Mouse (Mus musculus) lung, embryonic 15.5 days (tissue): Measurements from ENCODE around the gene Ints4. TPM values are rescaled to one million over a fixed set of nuclear protein-coding genes. Genes with fewer than 3 reads are reported as not detected.
A peak's percentile ranks its signal among the peaks of the same experiment; 100 is the strongest.
"Not testable (repeated sequence)": the region's sequence is repeated elsewhere in the genome, so short reads cannot be mapped to it uniquely, and the experiment has no call there.

ENCODE experiments used
- ATAC-seq: fragments of 200-750 bp; cut with Nextera tagmentation; 2 replicates; pipeline ENCODE4 v1.8.0; 2017; ENCODE audit warnings: moderate number of reproducible peaks, borderline replicate concordance; ENCODE audit not compliant: low FRiP score, low TSS enrichment; ENCODE audit errors: extremely low read depth
- H3K27ac ChIP-seq: fragments of 300-500 bp; sonication (generic); 2 replicates; pipeline ENCODE4 v1.5.1; 2015; ENCODE audit warnings: moderate library complexity, mild to moderate bottlenecking, inconsistent platforms
- H3K27me3 ChIP-seq: fragments of 300-500 bp; sonication (generic); 2 replicates; pipeline ENCODE4 v1.6.1; 2015; ENCODE audit warnings: inconsistent platforms
- H3K36me3 ChIP-seq: fragments of 300-500 bp; sonication (generic); 2 replicates; pipeline ENCODE4 v1.6.1; 2015; ENCODE audit warnings: inconsistent platforms
- H3K4me1 ChIP-seq: fragments of 300-500 bp; sonication (generic); 2 replicates; pipeline ENCODE4 v1.6.1; 2015; ENCODE audit warnings: inconsistent platforms
- H3K4me2 ChIP-seq: fragments of 300-500 bp; sonication (generic); 2 replicates; pipeline ENCODE4 v1.6.1; 2015; ENCODE audit warnings: inconsistent platforms, mild to moderate bottlenecking, moderate library complexity
- H3K4me3 ChIP-seq: fragments of 300-500 bp; sonication (generic); 2 replicates; pipeline ENCODE4 v1.5.1; 2015; ENCODE audit warnings: mild to moderate bottlenecking, inconsistent platforms
- H3K9ac ChIP-seq: fragments of 300-500 bp; sonication (generic); 2 replicates; pipeline ENCODE4 v1.6.1; 2015; ENCODE audit warnings: inconsistent platforms
- H3K9me3 ChIP-seq: fragments of 300-500 bp; sonication (generic); 2 replicates; pipeline ENCODE4 v1.6.1; 2016; ENCODE audit warnings: inconsistent platforms
- WGBS: fragments of 180-500 bp; shearing (Covaris S2); methylation state at CpG from one replicate; pipeline ENCODE4 v1.1.7; 2015; 5-methylcytosine and 5-hydroxymethylcytosine counted together
- polyA plus RNA-seq: library from polyadenylated mRNA; unstranded; fragments of >200 nt; fragmentation: Nextera tagmentation; extraction: Ambion mirVana; gene quantifications from 2 replicates; pipeline ENCODE4 v1.2.1, GENCODE M21; 2015

The Ints4 gene
- polyA plus RNA-seq: 48.9 and 53.4 TPM in 2 replicates

DNA sequence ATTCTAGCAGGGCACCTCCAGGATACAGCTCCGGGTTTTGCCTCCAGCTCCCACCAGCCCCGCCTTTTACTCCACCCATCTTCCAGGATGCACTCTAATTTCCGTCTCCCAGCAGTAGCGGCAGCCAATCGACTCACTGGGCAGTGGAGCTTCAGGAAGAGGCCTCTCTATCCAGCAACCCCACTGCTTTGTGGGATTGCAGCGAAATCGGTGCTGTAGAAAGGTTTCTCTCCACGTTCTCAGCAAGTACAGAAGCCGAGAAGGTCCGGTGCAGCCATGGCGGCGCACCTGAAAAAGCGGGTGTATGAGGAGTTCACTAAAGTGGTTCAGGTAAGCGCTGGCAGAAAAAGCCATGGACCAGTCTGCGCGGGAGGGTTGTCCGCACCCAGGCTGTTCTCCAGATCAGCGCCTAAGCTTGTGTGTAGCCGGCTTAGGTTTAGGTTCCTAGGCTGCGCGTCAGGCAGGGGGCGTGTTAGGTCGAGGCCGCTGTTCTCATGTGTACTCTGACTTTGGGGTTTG is at the start of gene Ints4:
TSS of gene Ints4 (plus strand) at position 136 of the 519 bp plus-strand sequence.
- Histone ChIP-seq H3K27ac (peak within 1 kb of the TSS; percentile 69), H3K4me3 (peak within 1 kb of the TSS; percentile 95), H3K4me1 (peaks cover 12% of the 10 kb centered on the region), H3K36me3 (peaks cover 10% of the 10 kb centered on the region), H3K4me2 (peak within 1 kb of the TSS; percentile 82), H3K9ac (peak within 1 kb of the TSS; percentile 86), H3K9me3 (no peaks in the 10 kb centered on the region), H3K27me3 (no peaks in the 10 kb centered on the region)
- peak; percentile 99 for ATAC-seq
- WGBS: 0% methylated on average over 24 of the region's 24 CpGs

DNA sequence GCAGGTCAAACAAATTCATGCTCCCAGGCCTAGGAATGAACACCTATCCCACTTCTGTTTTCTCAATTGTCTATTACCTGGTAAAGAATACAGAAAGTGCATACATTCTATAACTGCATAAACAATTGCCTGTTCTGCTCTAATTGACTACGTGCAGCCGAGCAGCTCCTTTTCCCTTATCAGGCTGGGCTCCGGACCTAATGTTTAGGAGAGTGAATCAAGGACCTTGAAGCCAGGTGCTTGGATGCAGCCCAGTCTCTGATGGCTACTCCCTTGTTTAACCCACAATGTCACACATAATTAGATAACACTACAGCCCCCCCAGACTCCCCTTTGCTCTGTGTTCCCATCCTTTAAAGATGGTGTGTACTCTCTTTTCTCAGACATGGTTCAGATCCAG is 47.2 kb upstream of the Ints4 start:
- not testable (repeated sequence) for H3K27me3 ChIP-seq, H3K9ac ChIP-seq, H3K36me3 ChIP-seq, H3K4me3 ChIP-seq, H3K4me2 ChIP-seq, H3K9me3 ChIP-seq
- 25% methylated on average over 3 of the region's 3 CpGs for whole genome bisulfite sequencing
- Histone ChIP-seq H3K27ac (peak overlapping the region; percentile 46; the same call in 1 of the 2 replicates), H3K4me1 (peaks cover 15% of the 10 kb centered on the region)
- peak; percentile 24; the same call in 1 of the 2 replicates for ATAC-seq

DNA sequence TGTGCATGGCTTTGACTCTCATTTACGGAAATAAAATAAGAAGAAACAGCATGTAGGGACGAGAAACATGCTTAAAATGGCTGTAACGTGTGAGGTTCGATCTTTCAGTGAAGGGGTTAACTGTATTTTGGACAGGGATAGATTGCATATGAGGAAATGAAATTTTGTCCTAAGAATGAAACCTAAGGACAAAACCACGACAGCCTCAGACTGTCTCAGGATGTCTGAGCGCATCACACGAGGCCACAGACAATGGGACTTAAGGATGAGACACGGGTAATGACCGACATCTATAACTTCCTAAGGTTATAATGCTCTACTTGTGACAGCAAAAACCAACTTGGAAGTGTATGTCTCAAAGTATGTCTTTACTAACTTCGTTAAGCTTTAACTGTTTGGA is 46.2 kb upstream of the Ints4 start:
- H3K36me3 ChIP-seq: no peaks in the 10 kb centered on the region
- WGBS: 77% methylated on average over 10 of the region's 10 CpGs
- no peak overlapping the region for H3K4me3 ChIP-seq
- H3K27ac ChIP-seq: 0 out of 2 replicates have a peak overlapping the region, but pooled peaks have one; percentile 46
- no peak overlapping the region for H3K9ac ChIP-seq
- H3K9me3 ChIP-seq: no peaks in the 10 kb centered on the region
- H3K27me3 ChIP-seq: no peaks in the 10 kb centered on the region
- H3K4me2 ChIP-seq: no peak overlapping the region
- peaks cover 15% of the 10 kb centered on the region for H3K4me1 ChIP-seq
- ATAC-seq: no peak

DNA sequence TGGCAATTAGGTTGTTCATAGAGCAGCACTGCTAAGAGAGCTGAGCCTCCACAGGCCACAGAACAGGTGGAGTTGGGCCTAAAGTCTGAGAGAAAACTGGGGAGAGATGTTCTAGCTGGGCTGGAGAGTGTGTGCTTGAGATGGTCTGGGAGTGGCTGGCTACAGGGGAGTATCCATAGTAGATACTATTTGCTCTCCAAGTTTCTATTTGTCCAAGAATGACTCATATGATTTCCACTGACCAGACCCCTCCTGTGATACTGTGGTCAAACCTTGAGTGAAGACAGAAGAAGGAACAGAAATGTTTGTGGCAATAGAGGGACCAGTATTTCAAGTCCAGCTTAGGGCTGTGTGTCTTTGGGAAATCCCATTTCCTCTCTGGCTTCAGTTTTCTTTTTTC is 41.8 kb upstream of the Ints4 start:
- ATAC-seq: no peak; the same call in 1 of the 2 replicates
- Histone ChIP-seq H3K27ac (no peak overlapping the region), H3K9ac (no peak overlapping the region)

DNA sequence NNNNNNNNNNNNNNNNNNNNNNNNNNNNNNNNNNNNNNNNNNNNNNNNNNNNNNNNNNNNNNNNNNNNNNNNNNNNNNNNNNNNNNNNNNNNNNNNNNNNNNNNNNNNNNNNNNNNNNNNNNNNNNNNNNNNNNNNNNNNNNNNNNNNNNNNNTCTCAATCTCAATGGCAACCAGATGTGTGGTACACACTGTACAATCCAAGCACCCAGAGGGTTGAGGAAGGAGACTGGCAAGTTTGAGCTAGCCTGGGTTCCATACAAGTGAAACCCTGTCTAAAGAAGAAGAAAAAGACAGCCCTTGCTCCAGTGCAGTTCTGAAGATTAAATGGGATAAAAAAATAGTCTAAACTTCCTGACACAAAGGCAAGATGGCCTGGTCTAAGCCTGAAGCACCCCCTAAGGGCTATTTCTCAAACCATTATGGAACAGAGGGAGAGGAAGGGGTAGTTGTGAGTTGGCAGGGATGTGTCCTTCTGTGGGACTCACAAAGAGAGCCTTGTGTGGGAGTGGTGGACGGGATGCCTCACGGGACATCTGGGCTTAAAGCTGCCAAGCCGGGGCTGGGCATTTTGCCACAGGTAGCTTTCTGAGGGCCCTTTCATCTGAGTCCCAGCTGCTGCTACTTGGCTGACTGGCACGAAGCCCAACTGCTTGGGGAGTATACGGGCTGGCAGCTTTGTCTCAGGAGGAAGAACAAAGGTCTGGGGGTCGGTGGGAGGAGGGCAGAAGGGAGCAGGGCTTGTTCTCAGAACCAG is 34.4 kb upstream of the Ints4 start:
- peak; percentile 90 for ATAC-seq
- peaks cover 16% of the 10 kb centered on the region for H3K4me1 ChIP-seq
- H3K4me2 ChIP-seq: no peak overlapping the region
- H3K27me3 ChIP-seq: no peaks in the 10 kb centered on the region
- H3K9me3 ChIP-seq: no peaks in the 10 kb centered on the region
- no peak overlapping the region for H3K9ac ChIP-seq
- peak overlapping the region; percentile 86 for H3K27ac ChIP-seq
- H3K36me3 ChIP-seq: no peaks in the 10 kb centered on the region
- H3K4me3 ChIP-seq: no peak overlapping the region
- 12% methylated on average over 6 of the region's 6 CpGs for WGBS

More for the DNA sequence above, 41.8 kb upstream of the Ints4 start:
- no peak overlapping the region for H3K4me2 ChIP-seq
- no peaks in the 10 kb centered on the region for H3K36me3 ChIP-seq
- H3K4me3 ChIP-seq: no peak overlapping the region
- no peaks in the 10 kb centered on the region for H3K27me3 ChIP-seq
- H3K9me3 ChIP-seq: no peaks in the 10 kb centered on the region
- H3K4me1 ChIP-seq: peaks cover 6% of the 10 kb centered on the region; the same call in 1 of the 2 replicates

DNA sequence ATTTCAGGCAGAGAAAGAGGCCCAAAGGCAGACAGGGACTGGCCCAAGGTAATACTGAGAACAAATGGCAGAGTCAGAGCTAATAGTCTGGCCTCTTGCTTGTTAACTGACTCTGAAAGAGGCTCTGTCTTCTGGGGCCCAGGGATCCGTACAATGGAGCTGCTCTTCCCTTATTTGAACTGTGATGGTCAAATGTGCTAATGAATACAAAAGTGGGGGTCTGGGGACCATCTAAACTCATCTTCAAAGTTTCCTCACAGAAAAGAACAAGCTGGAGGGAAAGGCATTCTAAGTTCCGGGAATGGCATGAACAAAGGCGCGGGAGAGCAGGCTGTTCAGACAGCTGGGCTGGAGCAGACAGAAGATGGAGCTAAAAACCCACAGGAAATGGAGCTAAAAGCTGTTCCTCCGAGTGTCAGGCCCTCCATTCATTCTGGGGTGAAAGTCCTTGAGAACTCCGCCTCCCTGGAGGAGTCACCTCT is 33.7 kb upstream of the Ints4 start:
- H3K9ac ChIP-seq: no peak overlapping the region
- ATAC-seq: no peak
- no peaks in the 10 kb centered on the region for H3K27me3 ChIP-seq

DNA sequence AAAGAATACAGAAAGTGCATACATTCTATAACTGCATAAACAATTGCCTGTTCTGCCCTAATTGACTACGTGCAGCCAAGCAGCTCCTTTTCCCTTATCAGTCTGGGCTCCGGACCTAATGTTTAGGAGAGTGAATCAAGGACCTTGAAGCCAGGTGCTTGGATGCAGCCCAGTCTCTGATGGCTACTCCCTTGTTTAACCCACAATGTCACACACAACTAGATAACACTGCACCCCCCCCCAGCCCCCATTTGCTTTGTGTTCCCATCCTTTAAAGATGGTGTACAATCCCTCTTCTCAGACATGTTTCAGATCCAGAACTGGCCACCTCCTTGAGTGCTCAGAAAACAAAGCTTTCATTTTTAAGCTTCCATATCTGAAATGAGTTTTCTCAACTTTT is 29.7 kb upstream of the Ints4 start, which contains the start of gene Kctd14:
TSS of gene Kctd14 (plus strand) at position 301 of the 400 bp plus-strand sequence.
- peak within 1 kb of the TSS; percentile 29; the same call in 1 of the 2 replicates for H3K27ac ChIP-seq
- not testable (repeated sequence) for H3K4me2 ChIP-seq, ATAC-seq, H3K9ac ChIP-seq, H3K36me3 ChIP-seq, H3K4me3 ChIP-seq, H3K27me3 ChIP-seq, H3K9me3 ChIP-seq
- WGBS: 43% methylated on average over 2 of the region's 2 CpGs
- H3K4me1 ChIP-seq: peaks cover 37% of the 10 kb centered on the region

More for the DNA sequence above, 33.7 kb upstream of the Ints4 start:
- no peaks in the 10 kb centered on the region for H3K36me3 ChIP-seq
- no peak overlapping the region for H3K4me3 ChIP-seq
- WGBS: 51% methylated on average over 6 of the region's 6 CpGs
- peak overlapping the region; percentile 86 for H3K27ac ChIP-seq
- peaks cover 24% of the 10 kb centered on the region for H3K4me1 ChIP-seq
- H3K9me3 ChIP-seq: no peaks in the 10 kb centered on the region
- no peak overlapping the region for H3K4me2 ChIP-seq

DNA sequence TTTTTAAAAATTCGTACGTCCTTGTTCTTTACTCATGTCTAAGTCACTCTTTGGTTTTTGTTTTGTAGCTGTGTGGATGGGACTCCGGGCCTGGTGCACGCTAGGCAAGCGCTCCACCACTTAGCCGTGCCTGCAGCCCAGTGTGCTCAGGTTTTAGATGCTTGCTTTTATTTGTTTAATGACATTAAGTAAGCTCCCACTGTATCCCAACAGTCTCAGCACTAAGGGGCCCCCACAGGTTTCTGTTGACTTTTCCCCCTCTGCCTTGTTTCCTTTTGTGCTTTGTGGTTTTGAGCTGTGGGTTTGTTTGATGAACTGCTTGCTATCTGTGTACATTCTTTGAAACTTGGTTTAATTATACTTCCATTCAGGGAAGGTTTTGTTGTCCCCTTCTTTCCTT is 28.6 kb upstream of the Ints4 start:
- ATAC-seq: no peak
- WGBS: 55% methylated on average over 6 of the region's 6 CpGs
- Histone ChIP-seq H3K9me3 (no peaks in the 10 kb centered on the region), H3K4me2 (no peak overlapping the region), H3K4me1 (peaks cover 26% of the 10 kb centered on the region), H3K36me3 (no peaks in the 10 kb centered on the region), H3K4me3 (no peak overlapping the region), H3K9ac (no peak overlapping the region), H3K27me3 (no peaks in the 10 kb centered on the region), H3K27ac (peak overlapping the region; percentile 29; the same call in 1 of the 2 replicates)

DNA sequence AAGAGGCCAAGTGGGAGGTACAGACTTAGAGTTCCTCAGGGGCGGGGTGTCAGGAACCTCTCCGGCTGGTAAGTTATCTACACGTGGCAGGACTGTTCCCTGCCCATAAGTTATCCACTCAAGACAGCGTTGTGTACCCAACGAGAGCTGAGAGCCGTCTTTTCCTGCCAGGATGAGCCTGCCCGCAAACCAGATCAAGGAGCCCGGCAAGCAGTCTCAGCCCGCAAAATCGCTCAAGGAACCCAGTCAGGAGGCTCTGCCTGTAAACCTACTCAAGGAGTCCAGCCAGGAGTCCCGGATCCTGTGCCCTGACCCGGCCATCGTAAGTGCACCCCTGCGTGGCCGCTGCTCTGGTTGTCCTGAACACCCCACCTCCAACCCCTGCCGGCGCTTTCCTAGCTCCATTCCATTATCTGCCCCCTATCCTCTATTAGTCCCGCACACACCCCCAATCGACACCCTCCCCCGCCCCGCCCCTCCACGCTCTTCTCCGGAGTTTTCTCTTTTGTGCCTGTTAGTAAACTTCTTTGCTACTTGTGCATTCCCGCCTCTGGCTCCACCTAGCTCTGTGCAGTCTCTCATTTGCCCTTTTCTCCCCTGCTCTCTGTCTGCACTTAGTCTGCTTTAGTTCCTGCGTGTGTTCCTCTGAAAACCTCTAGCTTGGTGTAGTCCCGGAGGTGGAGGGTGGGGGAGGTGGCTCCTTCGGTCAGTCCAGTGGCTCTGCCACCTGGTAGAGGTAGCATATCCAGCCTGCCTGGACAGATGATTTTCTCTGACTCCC is 27.4 kb upstream of the Ints4 start:
- H3K36me3 ChIP-seq: peaks cover 4% of the 10 kb centered on the region; the same call in 1 of the 2 replicates
- ATAC-seq: peak; percentile 72
- 4% methylated on average over 27 of the region's 27 CpGs for WGBS
- H3K4me1 ChIP-seq: peaks cover 21% of the 10 kb centered on the region
- no peaks in the 10 kb centered on the region for H3K27me3 ChIP-seq
- H3K4me3 ChIP-seq: peak overlapping the region; percentile 47
- H3K9ac ChIP-seq: peak overlapping the region; percentile 52
- H3K27ac ChIP-seq: peak overlapping the region; percentile 71
- no peaks in the 10 kb centered on the region for H3K9me3 ChIP-seq
- peak overlapping the region; percentile 90 for H3K4me2 ChIP-seq

DNA sequence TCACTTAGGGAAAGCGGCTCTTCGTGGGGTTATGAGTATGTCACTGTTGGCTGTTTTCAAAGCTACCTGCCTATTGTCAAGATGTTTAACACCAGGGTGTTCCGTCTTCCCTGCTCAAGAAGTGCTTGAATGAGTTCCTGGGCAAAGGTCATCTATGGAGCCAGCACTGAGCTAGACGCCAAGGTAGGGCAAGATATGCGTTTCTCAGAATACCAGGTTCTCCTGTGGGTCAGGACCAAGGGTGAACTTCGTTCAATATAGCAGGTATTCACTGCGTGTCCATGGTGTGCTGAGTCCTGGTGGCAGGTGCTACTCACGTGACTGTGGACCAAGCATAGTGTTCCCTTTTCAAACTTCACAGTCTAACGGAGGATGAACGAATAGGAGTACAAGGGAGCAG is 26.0 kb upstream of the Ints4 start:
- no peak overlapping the region for H3K9ac ChIP-seq

DNA sequence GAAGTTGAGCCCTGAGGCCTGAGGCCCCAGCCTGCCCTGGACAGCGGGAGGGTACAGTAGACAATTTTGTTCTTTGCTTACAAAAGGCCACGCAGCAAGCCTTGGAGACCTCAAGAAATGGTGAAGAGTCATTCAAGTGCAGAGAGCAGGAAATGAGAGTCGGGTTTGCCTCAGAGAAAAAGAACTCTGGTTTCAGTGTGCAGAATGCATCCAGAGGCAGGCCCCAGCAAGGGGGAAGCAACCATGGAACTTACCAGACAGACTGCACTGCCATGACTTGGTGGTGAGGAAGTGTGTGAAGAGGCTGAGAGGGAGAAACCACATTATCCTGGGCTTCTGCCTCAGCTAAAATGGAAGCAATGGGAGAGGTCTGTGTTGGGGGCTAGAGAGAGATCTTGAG is 25.2 kb upstream of the Ints4 start:
- peaks cover 4% of the 10 kb centered on the region; the same call in 1 of the 2 replicates for H3K36me3 ChIP-seq
- no peak overlapping the region for H3K27ac ChIP-seq
- no peak overlapping the region for H3K4me2 ChIP-seq
- no peak overlapping the region for H3K4me3 ChIP-seq
- H3K9me3 ChIP-seq: no peaks in the 10 kb centered on the region
- WGBS: 56% methylated on average over 3 of the region's 3 CpGs
- peaks cover 21% of the 10 kb centered on the region for H3K4me1 ChIP-seq
- H3K9ac ChIP-seq: no peak overlapping the region
- H3K27me3 ChIP-seq: no peaks in the 10 kb centered on the region
- ATAC-seq: no peak

More for the DNA sequence above, 26.0 kb upstream of the Ints4 start:
- ATAC-seq: no peak
- no peak overlapping the region for H3K27ac ChIP-seq
- WGBS: 83% methylated on average over 10 of the region's 10 CpGs
- no peak overlapping the region for H3K4me2 ChIP-seq
- H3K27me3 ChIP-seq: no peaks in the 10 kb centered on the region
- peaks cover 4% of the 10 kb centered on the region; the same call in 1 of the 2 replicates for H3K36me3 ChIP-seq
- H3K4me1 ChIP-seq: peaks cover 21% of the 10 kb centered on the region
- no peak overlapping the region for H3K4me3 ChIP-seq
- H3K9me3 ChIP-seq: no peaks in the 10 kb centered on the region
